Mouse (Mus musculus): ENCODE measurements around the gene Tfeb. TPM values are rescaled to one million over a fixed set of nuclear protein-coding genes. Genes with fewer than 3 reads are reported as not detected.

Tfeb gene
- total RNA-seq, 1 experiment from 2014 or later = 86.0 TPM

DNA sequence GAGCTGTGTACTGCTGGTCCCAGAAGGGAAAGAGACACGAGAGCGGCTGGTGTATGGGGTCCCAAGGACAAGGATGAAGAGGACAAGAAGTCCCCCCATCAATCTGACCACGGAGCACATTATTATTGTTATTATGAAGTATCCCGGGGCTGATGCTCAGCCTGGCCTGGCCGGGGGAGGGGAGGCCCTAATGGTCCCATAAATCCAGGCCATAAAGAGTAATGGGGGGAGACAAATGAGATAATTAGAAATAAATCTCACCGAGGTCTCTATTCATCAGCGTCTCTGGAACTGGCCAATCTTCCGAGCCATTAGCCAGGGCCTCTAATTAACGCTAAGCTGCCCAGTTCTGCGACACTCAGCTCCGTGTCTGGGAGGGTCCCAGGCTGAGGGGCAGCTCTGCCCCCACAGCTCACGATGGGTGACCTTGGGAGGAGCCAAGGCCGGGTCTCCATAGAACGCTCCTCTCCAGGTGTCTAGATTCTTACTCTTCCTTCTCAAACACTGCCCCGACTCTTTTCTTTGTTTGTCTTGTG lies 74.5 kb downstream of the Tfeb start:
- no peak for ATAC-seq (ENCODE audit: extremely low read depth, insufficient number of reproducible peaks, low FRiP score, poor library complexity, severe bottlenecking)

DNA sequence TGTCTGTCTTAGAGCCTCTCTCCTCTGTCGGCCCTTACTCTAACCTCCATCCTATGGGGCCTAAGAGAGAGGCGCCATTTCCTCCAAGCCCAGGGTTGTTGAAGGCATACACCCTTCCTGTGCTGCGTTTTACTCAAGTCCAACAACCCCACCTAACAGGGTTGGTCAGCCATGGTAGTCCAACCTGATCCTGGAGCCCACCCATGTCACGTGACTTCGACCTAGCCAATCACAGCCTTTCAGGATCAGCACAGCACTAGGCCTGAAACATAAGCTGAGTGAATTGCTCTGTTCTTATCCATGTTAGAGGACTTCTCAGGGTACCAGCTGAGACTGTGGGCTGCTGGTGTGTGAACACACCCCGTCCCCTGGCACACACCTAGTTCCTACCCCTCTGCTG lies 75.4 kb downstream of the Tfeb start:
- ATAC-seq (ENCODE audit: extremely low read depth, insufficient number of reproducible peaks, low FRiP score, poor library complexity, severe bottlenecking) = no peak

DNA sequence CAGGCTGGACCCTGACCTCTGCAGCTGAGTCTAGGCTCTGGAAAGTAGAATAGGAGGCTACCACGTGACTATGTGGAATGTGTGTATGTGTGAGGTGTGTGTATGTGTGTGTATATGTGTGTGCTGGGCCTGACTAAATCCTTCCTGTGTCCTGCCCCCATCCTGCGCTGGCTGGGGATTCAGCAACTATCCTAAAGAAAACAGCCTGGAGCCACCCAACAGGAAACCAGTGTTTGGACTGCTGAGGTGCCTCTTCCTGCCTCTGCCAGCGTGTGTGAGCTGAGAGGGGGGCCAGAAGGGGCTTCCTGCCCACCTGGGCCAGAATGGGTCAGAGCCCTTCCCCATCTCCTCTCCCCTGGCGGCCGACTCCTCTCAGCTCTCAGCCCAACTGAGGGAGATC lies 76.8 kb downstream of the Tfeb start:
- ATAC-seq (ENCODE audit: extremely low read depth, insufficient number of reproducible peaks, low FRiP score, poor library complexity, severe bottlenecking) = no peak

DNA sequence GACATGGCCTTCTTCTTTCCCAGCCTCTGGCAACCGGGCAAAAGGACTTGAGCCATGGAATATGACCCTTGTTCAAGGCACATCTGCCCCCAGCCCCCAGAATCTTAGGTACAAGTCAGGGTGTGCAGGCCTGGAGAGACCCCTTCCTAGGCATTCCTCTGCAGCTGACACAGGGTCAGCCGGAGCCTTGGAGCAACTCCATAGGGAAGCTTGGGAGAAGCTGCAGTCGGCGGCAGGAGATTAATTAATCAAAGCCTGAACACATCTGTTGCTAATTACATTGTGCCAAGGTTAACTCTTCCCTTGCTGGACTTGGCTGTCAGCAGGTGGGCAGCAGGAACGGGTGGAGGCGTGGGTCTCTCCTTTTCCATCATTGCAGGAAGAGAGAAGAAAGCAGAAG lies 77.7 kb downstream of the Tfeb start:
- ATAC-seq (ENCODE audit: extremely low read depth, insufficient number of reproducible peaks, low FRiP score, poor library complexity, severe bottlenecking) = no peak

DNA sequence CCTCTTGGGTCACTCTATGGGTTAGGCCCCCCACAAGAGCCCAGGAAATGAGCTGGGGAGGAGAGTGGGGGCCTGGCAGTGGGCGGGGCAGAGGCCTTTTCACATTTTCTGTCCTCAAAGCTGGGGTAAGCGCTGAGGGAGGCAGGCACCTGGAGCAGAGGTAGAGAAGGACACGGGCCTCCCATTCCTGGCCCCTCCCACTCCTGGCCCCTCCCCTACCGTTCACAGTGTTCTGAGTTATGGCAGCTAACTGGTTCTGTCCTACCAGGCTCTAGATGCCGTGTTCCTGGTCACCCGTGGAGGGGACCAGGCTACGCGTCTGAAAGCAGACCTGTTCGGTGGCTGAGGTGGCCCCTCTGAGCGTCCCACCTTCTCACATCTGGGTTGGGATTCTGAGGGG lies 78.6 kb downstream of the Tfeb start:
- ATAC-seq (ENCODE audit: extremely low read depth, insufficient number of reproducible peaks, low FRiP score, poor library complexity, severe bottlenecking) = no peak

DNA sequence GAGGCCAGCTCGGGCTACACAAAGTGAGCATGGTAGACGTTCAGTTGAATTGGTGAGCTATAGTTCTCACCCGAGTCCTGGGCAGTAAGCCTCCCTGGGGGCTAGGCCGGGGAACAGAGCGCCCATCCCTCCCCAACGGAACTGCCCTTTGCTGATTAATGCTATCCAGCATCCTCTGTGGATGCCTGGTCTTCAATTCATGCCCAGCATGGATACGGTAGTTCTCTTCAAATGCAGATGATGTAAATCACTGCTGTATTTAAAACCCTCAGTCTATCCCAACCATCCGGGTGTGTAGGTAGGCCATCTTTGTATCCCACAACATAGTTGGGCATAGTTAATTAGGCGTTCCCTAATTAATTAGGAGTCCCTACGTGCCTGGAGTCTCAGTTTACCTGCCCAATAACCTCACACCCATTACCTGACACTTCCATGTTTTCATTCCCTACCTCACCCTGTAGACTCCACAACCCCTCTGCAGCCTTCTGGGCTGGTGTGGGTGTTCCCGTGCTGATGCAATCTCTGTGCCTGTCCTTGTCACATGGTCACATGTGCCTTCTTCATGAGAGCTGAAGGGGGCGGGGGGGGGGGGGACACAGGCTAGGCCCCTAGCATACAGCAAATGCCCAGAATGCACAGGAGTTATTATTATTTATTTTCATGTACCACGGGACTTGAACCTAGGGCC lies 81.4 kb downstream of the Tfeb start:
- ATAC-seq (ENCODE audit: extremely low read depth, insufficient number of reproducible peaks, low FRiP score, poor library complexity, severe bottlenecking) = no peak

DNA sequence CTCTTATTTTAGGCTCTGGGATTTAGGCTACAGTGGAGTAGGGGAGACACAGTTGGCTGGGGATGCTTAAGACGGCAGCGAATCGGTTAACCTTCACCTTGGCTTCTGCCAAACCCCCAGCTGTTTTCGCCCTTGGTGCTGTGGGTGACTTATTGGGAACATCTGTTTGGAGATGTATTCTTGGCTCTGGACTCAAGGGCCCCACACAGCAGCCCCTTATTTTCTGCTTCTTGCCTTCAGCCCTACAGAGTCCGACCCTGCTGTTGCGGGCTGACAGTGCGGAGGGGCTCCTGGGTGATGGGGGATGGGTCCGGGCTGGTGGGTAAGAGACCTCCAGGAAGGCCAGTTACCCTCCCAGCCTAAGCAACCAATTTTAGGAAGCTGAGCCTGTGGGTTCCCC lies 84.5 kb downstream of the Tfeb start:
- no peak for ATAC-seq (ENCODE audit: extremely low read depth, insufficient number of reproducible peaks, low FRiP score, poor library complexity, severe bottlenecking)

DNA sequence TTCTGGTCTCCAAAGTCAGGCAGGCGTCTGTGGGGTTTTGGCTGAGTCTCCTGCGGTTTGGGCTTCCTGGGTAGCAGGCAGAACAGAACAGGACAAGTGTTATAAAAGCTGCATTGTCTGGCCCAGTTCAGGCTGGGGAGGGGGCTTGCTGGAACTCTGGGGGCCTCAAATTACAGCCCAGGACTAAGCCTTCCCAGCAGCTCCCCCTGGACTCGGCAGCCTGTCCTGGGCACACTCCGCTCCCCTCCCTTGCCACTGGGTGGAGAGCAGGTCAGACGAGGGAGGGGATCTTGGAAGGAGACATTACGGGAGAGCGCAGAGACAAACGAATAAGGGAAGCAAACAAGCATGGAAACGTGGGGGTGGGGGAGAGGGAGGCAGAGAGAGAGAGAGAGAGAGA lies 94.3 kb downstream of the Tfeb start:
- no peak for ATAC-seq (ENCODE audit: extremely low read depth, insufficient number of reproducible peaks, low FRiP score, poor library complexity, severe bottlenecking)

DNA sequence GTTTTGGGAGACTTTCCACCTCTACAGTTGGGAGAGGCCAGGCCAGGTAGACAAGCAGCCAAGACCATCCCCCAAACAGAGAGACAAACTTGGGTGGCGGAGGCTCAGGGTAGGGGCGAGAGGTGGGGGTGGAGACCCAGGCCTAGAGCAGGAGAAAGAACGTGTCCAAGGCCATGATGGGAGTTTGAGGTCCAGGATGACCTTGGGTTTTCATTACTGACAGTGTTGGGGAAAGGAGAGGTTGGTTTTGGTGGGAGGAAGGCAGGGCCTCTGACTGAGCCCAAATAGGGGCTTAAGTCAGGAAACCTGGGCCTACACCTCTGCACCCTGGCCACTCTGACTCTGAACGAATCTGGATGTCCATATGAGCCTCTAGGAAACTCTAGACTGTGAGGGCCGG lies 94.9 kb downstream of the Tfeb start:
- ATAC-seq (ENCODE audit: extremely low read depth, insufficient number of reproducible peaks, low FRiP score, poor library complexity, severe bottlenecking) = no peak

DNA sequence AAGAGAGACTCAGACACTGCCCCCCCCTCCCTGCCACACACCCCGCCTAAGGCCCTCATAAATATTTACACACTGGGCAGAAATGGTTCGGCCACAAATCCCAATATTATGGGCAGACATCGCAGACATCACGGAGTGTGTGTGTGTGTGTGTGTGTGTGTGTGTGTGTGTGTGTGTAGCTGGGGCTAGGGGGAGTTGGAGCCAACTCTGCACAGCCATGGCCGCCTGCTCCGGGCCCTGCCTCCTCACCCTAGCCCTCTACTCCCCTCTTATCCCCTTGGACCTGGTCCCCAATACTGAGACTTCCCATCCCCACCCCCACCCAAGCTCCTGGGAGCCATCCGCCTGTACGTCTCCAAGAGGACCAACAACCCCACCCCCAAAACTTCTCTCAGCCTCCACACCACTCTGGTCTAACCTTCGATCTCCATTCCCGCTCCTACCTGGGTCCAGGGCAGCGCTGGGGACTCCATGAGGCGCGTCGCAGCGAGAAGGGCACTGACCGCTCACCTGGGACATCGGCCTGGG lies 95.7 kb downstream of the Tfeb start:
- ATAC-seq (ENCODE audit: extremely low read depth, insufficient number of reproducible peaks, low FRiP score, poor library complexity, severe bottlenecking) = no peak

DNA sequence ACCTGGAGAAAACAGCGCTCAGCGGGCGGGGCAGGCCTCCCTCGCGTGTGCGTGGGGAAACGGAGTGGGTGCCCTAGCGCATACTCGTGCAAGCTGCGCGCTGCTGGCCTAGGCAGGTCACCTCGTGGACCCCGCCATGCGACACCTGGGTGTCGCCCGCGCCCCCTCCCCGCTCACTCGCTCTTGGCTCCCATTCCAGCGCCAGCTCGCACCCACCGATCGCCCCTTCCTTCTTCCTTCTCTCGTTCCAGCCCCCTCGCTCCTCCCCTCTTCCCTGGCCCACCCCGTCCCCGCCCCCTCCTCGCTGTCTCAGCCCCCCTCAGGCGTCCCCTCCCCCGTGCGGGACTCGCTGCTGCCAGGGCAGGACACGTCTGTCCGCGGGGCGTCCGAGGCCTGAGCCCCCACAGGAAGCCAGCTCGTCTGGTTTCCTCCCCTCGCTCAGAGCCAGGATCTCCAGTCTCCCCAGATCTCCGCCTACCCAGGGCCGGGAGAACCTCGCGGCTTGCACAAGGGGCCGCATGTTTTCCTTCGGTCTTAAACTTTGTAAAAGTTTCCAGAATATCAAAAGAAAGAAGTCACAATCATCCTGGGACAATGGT lies 96.3 kb downstream of the Tfeb start:
- ATAC-seq (ENCODE audit: extremely low read depth, insufficient number of reproducible peaks, low FRiP score, poor library complexity, severe bottlenecking) = no peak

DNA sequence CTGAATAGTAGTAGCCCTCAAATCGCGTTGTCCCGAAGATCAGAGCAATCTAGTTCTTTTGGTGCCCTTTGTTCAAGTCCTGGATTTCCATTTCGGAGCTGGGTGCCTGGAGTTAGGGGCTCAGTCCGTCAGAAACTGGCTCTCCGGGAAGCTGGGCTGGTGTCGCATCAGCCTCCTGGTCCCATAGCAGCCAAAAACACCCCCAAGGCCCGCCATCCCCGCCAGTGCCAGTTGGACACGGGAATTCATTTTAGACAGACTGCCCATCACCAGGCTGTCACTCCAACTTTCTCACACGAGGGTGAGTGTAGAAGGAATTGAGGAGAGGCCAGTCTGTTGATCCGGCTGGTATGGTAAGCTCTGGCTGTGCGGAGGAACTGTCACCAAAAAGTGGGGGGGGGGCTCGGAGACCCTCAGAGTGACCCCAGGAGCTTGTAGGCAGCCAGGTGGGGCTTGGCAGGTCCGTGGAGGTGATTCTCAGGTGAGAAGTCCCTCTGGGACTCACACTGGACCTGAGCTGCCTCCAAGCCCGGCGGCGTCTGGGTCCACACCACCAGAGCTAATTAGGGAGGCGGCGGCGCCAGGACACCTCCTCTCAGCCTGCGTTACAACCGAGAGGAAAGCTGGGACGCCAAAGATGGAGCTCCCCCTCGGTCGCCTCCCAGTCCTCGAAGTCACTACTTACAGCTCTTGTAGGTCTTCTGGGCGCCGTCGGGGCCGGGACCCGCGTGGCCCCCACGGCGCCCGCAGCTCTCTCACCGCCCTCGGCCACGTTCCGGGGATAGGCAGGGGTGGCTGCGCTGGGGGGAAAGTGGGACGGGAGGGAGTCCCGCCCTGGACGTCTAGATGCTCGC lies 97.0 kb downstream of the Tfeb start:
- ATAC-seq (ENCODE audit: extremely low read depth, insufficient number of reproducible peaks, low FRiP score, poor library complexity, severe bottlenecking) = no peak

DNA sequence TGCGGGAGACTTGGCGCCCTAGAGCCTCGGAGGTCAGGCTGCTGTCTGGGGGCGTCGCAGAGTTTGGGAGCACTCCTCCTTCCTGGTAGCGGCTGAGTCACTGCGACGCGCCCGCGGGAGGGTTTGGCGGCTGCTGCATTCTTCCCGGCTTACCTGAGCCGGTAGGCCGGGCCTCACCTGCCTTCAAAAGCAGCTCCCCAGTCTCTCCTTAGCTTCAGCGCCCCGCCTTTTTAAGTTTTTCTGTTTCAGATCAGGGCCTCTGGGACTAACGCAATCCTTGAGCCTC lies 97.6 kb downstream of the Tfeb start, which contains the start of gene Mdfi:
Gene Mdfi, minus strand, starts transcription at position 210 of the 286 bp plus-strand sequence.
- ATAC-seq (ENCODE audit: extremely low read depth, insufficient number of reproducible peaks, low FRiP score, poor library complexity, severe bottlenecking) = no peak

DNA sequence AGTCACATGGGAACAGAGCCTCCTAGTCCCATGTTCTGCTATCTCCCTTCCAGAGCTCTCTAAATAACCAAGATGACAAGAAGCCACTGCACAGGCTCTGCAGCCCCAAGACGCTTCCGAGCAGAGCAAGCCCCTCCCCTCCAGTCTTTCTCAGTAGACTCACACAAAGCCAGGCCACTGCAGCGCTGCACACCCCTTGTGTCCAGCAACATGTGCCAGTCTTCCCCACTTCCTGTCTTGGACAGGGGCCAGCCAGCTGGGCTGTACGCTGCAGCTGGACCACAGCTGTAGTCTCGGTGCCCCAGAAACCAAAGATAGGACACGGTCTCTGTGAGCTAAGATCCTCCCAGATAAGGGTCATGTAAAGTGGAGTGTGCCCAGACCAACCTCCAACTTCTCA lies 101.0 kb downstream of the Tfeb start:
- no peak for ATAC-seq (ENCODE audit: extremely low read depth, insufficient number of reproducible peaks, low FRiP score, poor library complexity, severe bottlenecking)

DNA sequence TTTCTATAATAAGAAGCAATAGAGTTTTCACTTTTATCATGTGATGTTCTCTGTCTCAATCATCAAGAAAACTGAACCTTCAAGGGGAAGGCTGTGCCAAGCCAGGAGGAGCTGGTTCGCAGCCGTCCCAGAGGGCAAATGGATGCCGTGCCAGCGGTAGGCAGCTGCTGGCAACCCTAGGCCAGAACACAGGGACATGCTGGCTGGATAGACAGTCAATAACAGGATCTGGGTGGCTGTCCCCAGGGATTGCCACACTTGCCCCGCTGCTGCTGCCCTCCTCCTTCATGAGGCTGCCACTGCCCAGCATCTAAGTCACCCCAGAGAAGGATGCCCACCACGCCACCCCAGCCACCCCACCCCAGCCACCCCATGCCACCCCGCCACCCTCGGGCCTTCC lies 104.7 kb downstream of the Tfeb start:
- ATAC-seq (ENCODE audit: extremely low read depth, insufficient number of reproducible peaks, low FRiP score, poor library complexity, severe bottlenecking) = no peak

Other genes starting within 250 kb of the Tfeb start
- gene Taf8, start 234.7 kb upstream of the Tfeb start, total RNA-seq (2017) = 78.6 and 83.3 TPM in 2 replicates
- gene Ccnd3, start 232.0 kb upstream of the Tfeb start, total RNA-seq (2017) = 215 and 232 TPM in 2 replicates
- gene Bysl, start 125.5 kb upstream of the Tfeb start, total RNA-seq (2017) = 6.3 and 6.4 TPM in 2 replicates
- 48.5 and 57.4 TPM in 2 replicates for gene Med20, start 125.4 kb upstream of the Tfeb start, total RNA-seq (2017)
- 2.5 and 3.3 TPM in 2 replicates for gene Gm20517, start 125.4 kb upstream of the Tfeb start, total RNA-seq (2017)
- 3.1 and 3.8 TPM in 2 replicates for gene Usp49, start 106.3 kb upstream of the Tfeb start, total RNA-seq (2017)
- 21.2 and 32.3 TPM in 2 replicates for gene Tomm6, start 48.6 kb upstream of the Tfeb start, total RNA-seq (2017)
- gene Frs3, start 48.0 kb upstream of the Tfeb start, total RNA-seq (2017) = 1.2 TPM in 1 of 2 replicates, not detected in the other
- gene Gm21981, start 42.6 kb upstream of the Tfeb start, total RNA-seq (2017) = not detected in 2 replicates
- not detected in 2 replicates for gene Prickle4, start 42.3 kb upstream of the Tfeb start, total RNA-seq (2017)
- gene Pgc, start 10.2 kb upstream of the Tfeb start, total RNA-seq (2017) = not detected in 2 replicates
- gene Mdfi, start 97.7 kb downstream of the Tfeb start, total RNA-seq (2017) = not detected in 2 replicates
- 13.2 and 19.2 TPM in 2 replicates for gene Foxp4, start 187.6 kb downstream of the Tfeb start, total RNA-seq (2017)

All from neutrophil, adult 5-6 weeks (primary cell).